Mouse (Mus musculus) bone marrow macrophage, adult 2 months (primary cell): ENCODE data around the gene Iqcc. TPM values are rescaled to one million over a fixed set of nuclear protein-coding genes. Genes with fewer than 3 reads are reported as not detected.

ENCODE experiments used
- H3K27ac ChIP-seq: 2 replicates; pipeline ENCODE4 v1.5.1; 2012; ENCODE audit warnings: low read depth, low read length; ENCODE audit not compliant: insufficient read depth
- H3K4me1 ChIP-seq: 2 replicates; pipeline ENCODE4 v1.6.1; 2012; ENCODE audit warnings: low read length; ENCODE audit not compliant: control insufficient read depth, insufficient read depth
- H3K4me3 ChIP-seq: 2 replicates; pipeline ENCODE4 v1.5.1; 2012; ENCODE audit warnings: mild to moderate bottlenecking, low read length, moderate library complexity; ENCODE audit not compliant: insufficient read depth
- CTCF ChIP-seq: IDR thresholded peaks from 2 replicates; pipeline ENCODE4 v1.5.1; 2012; ENCODE audit warnings: low read depth, mild to moderate bottlenecking, low read length, moderate library complexity
- POLR2A ChIP-seq: IDR thresholded peaks from 2 replicates; pipeline ENCODE4 v1.6.1; 2012; ENCODE audit warnings: mild to moderate bottlenecking, low read depth, low read length, borderline replicate concordance
- polyA plus RNA-seq: library from polyadenylated mRNA; stranded (reverse); fragments of >200 nt; gene quantifications from 2 replicates; pipeline ENCODE4 v1.2.4, GENCODE M21; 2012; ENCODE audit not compliant: missing spikeins, insufficient read depth, insufficient read length

Iqcc gene
- polyA plus RNA-seq, 1 experiment: 14.0 TPM

- peak overlapping the region; percentile 58 for H3K27ac ChIP-seq
- TF ChIP-seq POLR2A (no peak), CTCF (no peak)
- peaks cover 15% of the 10 kb centered on the region for H3K4me1 ChIP-seq
- H3K4me3 ChIP-seq: peak overlapping the region; percentile 70; the same call in 1 of the 2 replicates
Measured at GRCm38 (mm10) chr4:129584370-129584769, 34.5 kb downstream of the Iqcc start.

- peaks cover 29% of the 10 kb centered on the region for H3K4me1 ChIP-seq
- H3K27ac ChIP-seq: no peak overlapping the region
- no peak overlapping the region for H3K4me3 ChIP-seq
- TF ChIP-seq CTCF (no peak), POLR2A (no peak)
Measured at GRCm38 (mm10) chr4:129582251-129582650, 36.6 kb downstream of the Iqcc start.

GRCm38 (mm10) chr4:129580347-129580746 lies 38.6 kb downstream of the Iqcc start:
- Histone ChIP-seq H3K4me3 (no peak overlapping the region), H3K27ac (no peak overlapping the region), H3K4me1 (peaks cover 36% of the 10 kb centered on the region)
- no peak for TF ChIP-seq POLR2A
- no peak for TF ChIP-seq CTCF

- Histone ChIP-seq H3K27ac (peak within 1 kb of the TSS; percentile 46), H3K4me3 (no peak within 1 kb of the TSS), H3K4me1 (peaks cover 36% of the 10 kb centered on the region)
- TF ChIP-seq CTCF (no peak), POLR2A (no peak)
Measured at GRCm38 (mm10) chr4:129578466-129578865, 40.4 kb downstream of the Iqcc start, which contains the start of gene Fam167b. Gene Fam167b (minus strand): TSS chr4:129578549.

GRCm38 (mm10) chr4:129577688-129578087 lies 41.2 kb downstream of the Iqcc start:
- H3K4me3 ChIP-seq: no peak overlapping the region
- peaks cover 36% of the 10 kb centered on the region for H3K4me1 ChIP-seq
- H3K27ac ChIP-seq: peak overlapping the region; percentile 46
- no peak for TF ChIP-seq CTCF
- TF ChIP-seq POLR2A: no peak

GRCm38 (mm10) chr4:129576863-129577491 lies 41.9 kb downstream of the Iqcc start:
- Histone ChIP-seq H3K4me1 (peaks cover 36% of the 10 kb centered on the region), H3K4me3 (no peak overlapping the region), H3K27ac (no peak overlapping the region)
- TF ChIP-seq CTCF (peak; percentile 62), POLR2A (no peak)

DNA sequence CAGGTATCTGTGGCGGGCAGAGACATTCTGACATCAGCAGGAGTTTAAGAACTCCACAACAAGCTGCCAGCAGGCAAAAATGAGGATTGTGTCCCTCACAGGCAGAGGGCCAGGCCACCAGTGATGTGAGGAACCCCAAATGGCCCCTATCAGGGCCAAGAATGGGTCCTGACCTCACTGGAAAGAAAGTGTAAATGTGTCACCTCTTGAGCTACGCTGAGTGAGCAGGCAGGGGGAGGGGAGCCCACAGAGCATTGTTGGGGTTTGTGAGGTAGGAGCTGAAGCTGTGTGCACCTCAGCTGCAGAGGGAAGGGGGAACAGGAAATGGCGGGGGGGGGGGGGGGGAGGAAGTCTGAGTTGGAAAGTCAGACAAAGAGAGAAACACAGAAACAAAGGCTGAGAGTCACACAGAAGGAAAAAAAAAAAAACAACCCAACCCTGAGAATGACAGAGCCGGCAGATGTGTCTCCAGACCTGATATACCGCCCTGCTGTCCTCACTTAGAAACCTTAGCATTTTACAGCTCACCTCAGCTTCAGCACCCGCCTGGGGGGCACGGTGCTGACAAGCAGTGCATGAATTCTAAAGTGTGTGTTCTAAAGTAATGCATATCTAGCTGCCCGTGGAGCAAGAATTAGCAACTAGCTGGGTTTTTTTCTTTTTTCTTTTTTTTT lies 43.6 kb downstream of the Iqcc start:
- H3K27ac ChIP-seq: peak overlapping the region; percentile 57
- TF ChIP-seq POLR2A: no peak
- TF ChIP-seq CTCF: no peak
- no peak overlapping the region for H3K4me3 ChIP-seq
- H3K4me1 ChIP-seq: peaks cover 34% of the 10 kb centered on the region

DNA sequence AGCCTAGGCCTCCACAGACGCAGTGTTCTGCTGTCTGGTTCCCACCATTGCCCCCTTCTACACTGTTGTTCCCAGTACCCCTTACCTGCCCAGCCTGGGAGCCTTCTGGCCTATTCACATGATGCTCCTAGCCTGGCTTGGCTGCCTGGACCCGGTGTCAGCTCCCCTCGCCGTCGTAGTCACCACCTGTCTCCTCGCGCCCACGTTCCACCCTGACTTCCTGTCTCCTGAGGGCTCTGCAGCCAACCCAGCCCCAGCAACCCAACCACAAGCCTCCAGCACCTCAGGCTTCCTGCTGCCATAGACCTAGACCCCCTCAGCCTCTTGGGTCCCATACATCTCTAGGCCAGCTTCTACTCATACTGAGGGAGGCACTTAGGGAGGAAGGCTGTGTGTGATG lies 45.5 kb downstream of the Iqcc start, which contains the start of gene Lck:
Gene Lck, minus strand, starts transcription at position 212 of the 400 bp plus-strand sequence.
- no peak within 1 kb of the TSS for H3K4me3 ChIP-seq
- H3K4me1 ChIP-seq: peaks cover 20% of the 10 kb centered on the region
- no peak within 1 kb of the TSS for H3K27ac ChIP-seq
- TF ChIP-seq POLR2A: no peak
- TF ChIP-seq CTCF: no peak

- Histone ChIP-seq H3K4me1 (peaks cover 16% of the 10 kb centered on the region), H3K4me3 (no peak overlapping the region), H3K27ac (no peak overlapping the region)
- TF ChIP-seq POLR2A (no peak), CTCF (no peak)
Measured at GRCm38 (mm10) chr4:129573093-129573370, 45.9 kb downstream of the Iqcc start.
